Comparison of ENCODE assay signal across 8 mouse cellular contexts in the genomic region with DNA sequence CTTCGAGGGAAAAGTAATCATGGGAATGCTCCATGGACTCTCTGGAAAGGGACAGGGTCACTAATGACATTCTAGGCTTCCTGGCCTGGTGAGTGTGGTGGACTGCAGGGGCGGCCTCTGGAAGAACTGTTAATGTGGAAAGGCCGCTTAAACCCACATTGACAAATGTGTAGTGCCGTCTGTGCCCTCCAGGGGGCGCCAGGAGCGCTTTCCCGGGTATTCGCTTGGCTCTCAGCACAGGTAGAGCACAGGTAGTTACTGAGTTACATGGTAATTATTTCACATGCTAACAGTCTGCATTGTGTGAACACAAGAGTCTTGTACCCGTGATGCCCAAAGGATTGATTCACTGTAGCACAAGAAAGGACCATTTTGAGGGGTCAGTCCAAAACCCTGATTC. TPM values are rescaled to one million over a fixed set of nuclear protein-coding genes. Genes with fewer than 3 reads are reported as not detected.
DNase-seq lines count a peak whose midpoint lies in the region; ATAC-seq and TF ChIP-seq lines count a peak whose summit lies in the region.

No protein-coding gene starts in this region.

- DNase-seq in layer of hippocampus, adult 2 months (ENCODE audit: low spot score in 2 of 2) = no peak
- DNase-seq in layer of hippocampus, adult 11-12 months (ENCODE audit: low spot score) = no peak
- peak; percentile 50 for DNase-seq in adrenal gland, postnatal 10 days
- DNase-seq in induced T-regulatory cell, adult 2 months (ENCODE audit: low read depth) = peak; percentile 49
- peak; percentile 30 to 81 for DNase-seq in spleen, postnatal 4 days (ENCODE audit: low spot score in 2 of 2)
- no peak for DNase-seq in layer of hippocampus, postnatal 10 days (ENCODE audit: low spot score in 2 of 2)
- DNase-seq in midbrain, embryonic 11.5 days (ENCODE audit: low spot score, missing footprints) = no peak
- no peak for DNase-seq in layer of hippocampus, postnatal 14 days (ENCODE audit: low spot score in 2 of 2)

- H3K27ac ChIP-seq in layer of hippocampus, adult 2 months = no peak overlapping the region
- no peak overlapping the region for H3K27ac ChIP-seq in midbrain, embryonic 11.5 days (ENCODE audit: low read depth, low read length)

- H3K27me3 ChIP-seq in midbrain, embryonic 11.5 days (ENCODE audit: control insufficient read depth, insufficient read depth, low read length) = no peaks in the 10 kb centered on the region

- no peak overlapping the region for H3K4me2 ChIP-seq in midbrain, embryonic 11.5 days

- no peak for ATAC-seq in midbrain, embryonic 11.5 days (ENCODE audit: low FRiP score)

- H3K4me1 ChIP-seq in midbrain, embryonic 11.5 days (ENCODE audit: control insufficient read depth, insufficient read depth, low read length) = peaks cover 13% of the 10 kb centered on the region

- H3K9me3 ChIP-seq in midbrain, embryonic 11.5 days (ENCODE audit: control insufficient read depth, low read length) = no peaks in the 10 kb centered on the region

- TF ChIP-seq CTCF in layer of hippocampus, adult 2 months (conservative IDR thresholded peaks at IDR 0.05) = peak; percentile 77

- H3K4me3 ChIP-seq in layer of hippocampus, adult 2 months = no peak overlapping the region
- H3K4me3 ChIP-seq in midbrain, embryonic 11.5 days (ENCODE audit: low read depth, low read length) = no peak overlapping the region

- no peak overlapping the region for H3K9ac ChIP-seq in midbrain, embryonic 11.5 days (ENCODE audit: low read length)

- 36% methylated on average over 9 of the region's 9 CpGs for WGBS in midbrain, embryonic 11.5 days

- H3K36me3 ChIP-seq in midbrain, embryonic 11.5 days (ENCODE audit: control insufficient read depth, insufficient read depth, low read length) = no peaks in the 10 kb centered on the region

RNA-seq across cellular contexts. Expression of a gene that starts 21.0 kb away (rescaled TPM):
- total RNA-seq in layer of hippocampus, adult 2 months (2021) = 10 to 100 TPM; 18.4 to 18.6 TPM
- under 1 TPM; 0.06 to 0.12 TPM for total RNA-seq in adrenal gland, postnatal 10 days (2021)
- 10 to 100 TPM; 18.1 to 19.0 TPM for total RNA-seq in layer of hippocampus, postnatal 10 days (2021)
- 4.9 and 5.3 TPM in 2 replicates for polyA plus RNA-seq in midbrain, embryonic 11.5 days (2014; fragmentation: Nextera tagmentation; extraction: Ambion mirVana)
- total RNA-seq in layer of hippocampus, postnatal 14 days (2021) = 10 to 100 TPM; 18.5 to 18.7 TPM

RNA-seq across cellular contexts. Expression of a gene that starts 47.1 kb away (rescaled TPM):
- 1 to 10 TPM; 5.6 to 6.5 TPM for total RNA-seq in layer of hippocampus, adult 2 months (2021)
- under 1 TPM in 1 of 2 experiments, not detected in 1; 0.21 TPM for total RNA-seq in adrenal gland, postnatal 10 days (2021)
- 1 to 10 TPM; 6.8 to 7.4 TPM for total RNA-seq in layer of hippocampus, postnatal 10 days (2021)
- polyA plus RNA-seq in midbrain, embryonic 11.5 days (2014; fragmentation: Nextera tagmentation; extraction: Ambion mirVana) = 1.1 and 1.4 TPM in 2 replicates
- total RNA-seq in layer of hippocampus, postnatal 14 days (2021) = 1 to 10 TPM; 4.8 to 9.1 TPM

RNA-seq across cellular contexts. Expression of a gene that starts 50.8 kb away (rescaled TPM):
- 10 to 100 TPM; 71.6 to 72.1 TPM for total RNA-seq in layer of hippocampus, adult 2 months (2021)
- 10 to 100 TPM; 41.7 to 42.1 TPM for total RNA-seq in adrenal gland, postnatal 10 days (2021)
- 10 to 100 TPM; 36.3 to 36.5 TPM for total RNA-seq in layer of hippocampus, postnatal 10 days (2021)
- polyA plus RNA-seq in midbrain, embryonic 11.5 days (2014; fragmentation: Nextera tagmentation; extraction: Ambion mirVana) = 18.4 and 19.0 TPM in 2 replicates
- total RNA-seq in layer of hippocampus, postnatal 14 days (2021) = 10 to 100 TPM; 54.3 TPM

Comparison
In these comparisons a context has a peak if more than half of its experiments do, and no peak if none do; other contexts are left out.
1. DNase-seq: peak in adrenal gland, postnatal 10 days (single experiment), induced T-regulatory cell, adult 2 months (single experiment) and spleen, postnatal 4 days (2 of 2); none in layer of hippocampus, adult 2 months (0 of 2), layer of hippocampus, adult 11-12 months (single experiment), layer of hippocampus, postnatal 10 days (0 of 2), midbrain, embryonic 11.5 days (single experiment) and layer of hippocampus, postnatal 14 days (0 of 2).
2. RNA of a gene that starts 21.0 kb away (total RNA-seq): 18.1 to 19.0 TPM in layer of hippocampus, postnatal 10 days, 18.5 to 18.7 TPM in layer of hippocampus, postnatal 14 days and 18.4 to 18.6 TPM in layer of hippocampus, adult 2 months; 0.06 to 0.12 TPM in adrenal gland, postnatal 10 days; every median in the first group is over 10 times any median in the second.
3. RNA of a gene that starts 47.1 kb away (total RNA-seq): 4.8 to 9.1 TPM in layer of hippocampus, postnatal 14 days, 6.8 to 7.4 TPM in layer of hippocampus, postnatal 10 days and 5.6 to 6.5 TPM in layer of hippocampus, adult 2 months; 0.21 TPM in adrenal gland, postnatal 10 days; every median in the first group is over 4 times any median in the second.